Mouse (Mus musculus): ENCODE measurements around the gene Zhx3.

DNA sequence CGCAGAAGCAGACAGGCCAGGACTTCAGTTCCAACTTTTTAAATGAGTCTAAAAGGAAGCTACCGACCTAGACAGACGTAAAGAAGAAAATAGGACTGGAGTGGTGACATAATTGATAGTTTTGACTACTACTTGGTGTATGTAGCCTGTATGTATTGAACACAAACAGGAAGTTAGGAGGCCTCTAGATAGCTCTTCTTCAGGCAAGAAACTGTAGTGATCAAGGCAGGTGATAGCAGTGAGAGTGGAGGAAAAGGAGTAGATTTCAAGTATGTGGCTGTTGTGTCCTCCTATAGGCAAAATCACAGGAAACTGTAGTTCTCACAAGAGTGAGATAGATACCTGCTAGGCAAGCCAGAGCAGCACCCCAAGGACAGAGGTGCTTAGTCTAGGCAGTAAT is 165.1 kb downstream of the Zhx3 start:
- TF ChIP-seq CTCF (IDR thresholded peaks at IDR 0.05; ENCODE audit: control insufficient read depth, insufficient read depth, insufficient replicate concordance, low read depth, low read length) (no peak), POLR2A (IDR thresholded peaks at IDR 0.05; ENCODE audit: control insufficient read depth, low read depth, low read length) (no peak)

All from testis, adult 2 months (tissue).